Mouse (Mus musculus) MEL (cell line): ENCODE measurements around the gene Polr1e. TPM values are rescaled to one million over a fixed set of nuclear protein-coding genes. Genes with fewer than 3 reads are reported as not detected.

Experiments used
- DNase-seq: peaks from one replicate; pipeline ENCODE4 v3.0.0; 2011; ENCODE audit warnings: low read depth, low spot score
- H3K27ac ChIP-seq: 2 replicates; pipeline ENCODE4 v1.5.1; 2012; ENCODE audit warnings: low read depth, mild to moderate bottlenecking, control low read depth, low read length, moderate library complexity; ENCODE audit not compliant: control insufficient read depth
- H3K27me3 ChIP-seq, 2 experiments: fragments of 150-350 bp in 1 of 2; sonication (generic) in 1 of 2; 2 replicates each; pipeline ENCODE4 v1.6.1; 2012; ENCODE audit warnings: low read length in 2 of 2, mild to moderate bottlenecking in 2 of 2, improper control_type of control experiment in 1 of 2, moderate library complexity in 1 of 2; ENCODE audit not compliant: insufficient read depth in 2 of 2, control insufficient read depth in 1 of 2
- H3K36me3 ChIP-seq, 2 experiments: 2 replicates each; pipeline ENCODE4 v1.6.1; 2012 to 2014; ENCODE audit warnings: low read length in 2 of 2, improper control_type of control experiment in 1 of 2, inconsistent platforms in 1 of 2, mild to moderate bottlenecking in 1 of 2; ENCODE audit not compliant: insufficient read depth in 2 of 2, control insufficient read depth in 1 of 2
- H3K4me1 ChIP-seq, 2 experiments: fragments of 150-350 bp in 1 of 2; sonication (generic) in 1 of 2; 2 replicates each; pipeline ENCODE4 v1.6.1; 2012; ENCODE audit warnings: low read length in 2 of 2, improper control_type of control experiment in 1 of 2, mild to moderate bottlenecking in 1 of 2; ENCODE audit not compliant: insufficient read depth in 2 of 2, control insufficient read depth in 1 of 2
- H3K4me3 ChIP-seq, 2 experiments: fragments of 150-350 bp in 1 of 2; sonication (generic) in 1 of 2; 2 replicates each; pipeline ENCODE4 v1.5.1; 2012; ENCODE audit warnings: low read depth in 2 of 2, low read length in 2 of 2, mild to moderate bottlenecking in 2 of 2, moderate library complexity in 2 of 2, control low read depth in 1 of 2, improper control_type of control experiment in 1 of 2; ENCODE audit not compliant: control insufficient read depth in 1 of 2, insufficient read depth in 1 of 2
- H3K79me2 ChIP-seq: 2 replicates; pipeline ENCODE4 v1.6.1; 2012; ENCODE audit warnings: mild to moderate bottlenecking, low read length, moderate library complexity; ENCODE audit not compliant: control insufficient read depth, poor library complexity, insufficient read depth
- H3K9ac ChIP-seq: 2 replicates; pipeline ENCODE4 v1.6.1; 2012; ENCODE audit warnings: low read depth, mild to moderate bottlenecking, control low read depth, low read length, moderate library complexity; ENCODE audit not compliant: control insufficient read depth, poor library complexity, severe bottlenecking
- H3K9me3 ChIP-seq: fragments of 150-350 bp; sonication (generic); replicated peaks from 2 replicates; pipeline ENCODE4 v1.6.1; 2012; ENCODE audit warnings: mild to moderate bottlenecking, low read length, improper control_type of control experiment, moderate library complexity; ENCODE audit not compliant: insufficient read depth
- BHLHE40 ChIP-seq: IDR thresholded peaks from 2 replicates; pipeline ENCODE4 v1.6.1; 2012; ENCODE audit warnings: low read depth, mild to moderate bottlenecking, inconsistent platforms, low read length, improper control_type of control experiment, borderline replicate concordance
- CTCF ChIP-seq, 3 experiments: IDR thresholded peaks in 2 of 3; conservative IDR thresholded peaks in 1 of 3; 2 replicates each; pipeline ENCODE4 v1.5.1; 2011 to 2012; ENCODE audit warnings: low read length in 3 of 3, low read depth in 2 of 3, mild to moderate bottlenecking in 2 of 3, improper control_type of control experiment in 1 of 3, inconsistent platforms in 1 of 3, mixed read lengths in 1 of 3, moderate library complexity in 1 of 3; ENCODE audit not compliant: control insufficient read depth in 1 of 3, insufficient read depth in 1 of 3, poor library complexity in 1 of 3, severe bottlenecking in 1 of 3
- E2F4 ChIP-seq: IDR thresholded peaks from 2 replicates; pipeline ENCODE4 v1.6.1; 2011; ENCODE audit warnings: low read depth, low read length, improper control_type of control experiment, borderline replicate concordance
- ELF1 ChIP-seq: IDR thresholded peaks from 2 replicates; pipeline ENCODE4 v1.6.1; 2014; ENCODE audit warnings: low read depth, mild to moderate bottlenecking, inconsistent platforms, low read length, improper control_type of control experiment, moderate library complexity
- EP300 ChIP-seq, 2 experiments: IDR thresholded peaks; 2 replicates each; pipeline ENCODE4 v1.6.1; 2011; ENCODE audit warnings: improper control_type of control experiment in 2 of 2, low read length in 2 of 2, low read depth in 1 of 2, mild to moderate bottlenecking in 1 of 2
- GATA1 ChIP-seq: IDR thresholded peaks from 2 replicates; pipeline ENCODE4 v1.6.1; 2011; ENCODE audit warnings: low read depth, low read length, improper control_type of control experiment
- KAT2A ChIP-seq: conservative IDR thresholded peaks from 2 replicates; pipeline ENCODE4 v1.6.1; 2012; ENCODE audit warnings: low read depth, low read length, improper control_type of control experiment, inconsistent platforms
- MAFK ChIP-seq: IDR thresholded peaks from 2 replicates; pipeline ENCODE4 v1.6.1; 2011; ENCODE audit warnings: low read depth, mild to moderate bottlenecking, low read length, improper control_type of control experiment, borderline replicate concordance
- MAZ ChIP-seq: IDR thresholded peaks from 2 replicates; pipeline ENCODE4 v1.6.1; 2012; ENCODE audit warnings: low read depth, mild to moderate bottlenecking, inconsistent platforms, low read length, improper control_type of control experiment
- MEF2A ChIP-seq: IDR thresholded peaks from 2 replicates; pipeline ENCODE4 v1.6.1; 2014; ENCODE audit warnings: low read depth, mild to moderate bottlenecking, inconsistent platforms, low read length, improper control_type of control experiment; ENCODE audit not compliant: poor library complexity, insufficient replicate concordance, severe bottlenecking; ENCODE audit errors: extremely low read depth
- NELFE ChIP-seq: IDR thresholded peaks from 2 replicates; pipeline ENCODE4 v1.6.1; 2011; ENCODE audit warnings: low read depth, low read length, improper control_type of control experiment
- NRF1 ChIP-seq: IDR thresholded peaks from 2 replicates; pipeline ENCODE4 v1.6.1; 2014; ENCODE audit warnings: low read depth, mild to moderate bottlenecking, inconsistent platforms, low read length, improper control_type of control experiment, moderate library complexity; ENCODE audit not compliant: poor library complexity, insufficient read depth, severe bottlenecking
- POLR2A ChIP-seq, 2 experiments: IDR thresholded peaks; 2 replicates each; pipeline ENCODE4 v1.6.1; 2011 to 2012; ENCODE audit warnings: low read length in 2 of 2, mild to moderate bottlenecking in 2 of 2, control low read depth in 1 of 2, improper control_type of control experiment in 1 of 2, low read depth in 1 of 2, moderate library complexity in 1 of 2; ENCODE audit not compliant: control insufficient read depth in 1 of 2, insufficient read depth in 1 of 2, poor library complexity in 1 of 2
- POLR2AphosphoS2 ChIP-seq: IDR thresholded peaks from 2 replicates; pipeline ENCODE4 v1.6.1; 2011; ENCODE audit warnings: low read length, improper control_type of control experiment
- RAD21 ChIP-seq: IDR thresholded peaks from 2 replicates; pipeline ENCODE4 v1.6.1; 2011; ENCODE audit warnings: mild to moderate bottlenecking, low read depth, low read length, improper control_type of control experiment
- SMC3 ChIP-seq: IDR thresholded peaks from 2 replicates; pipeline ENCODE4 v1.6.1; 2011; ENCODE audit warnings: low read depth, low read length, improper control_type of control experiment
- TAL1 ChIP-seq: IDR thresholded peaks from 2 replicates; pipeline ENCODE4 v1.6.1; 2012; ENCODE audit warnings: mild to moderate bottlenecking, inconsistent platforms, low read length, moderate library complexity, mixed read lengths
- TCF12 ChIP-seq: IDR thresholded peaks from 2 replicates; pipeline ENCODE4 v1.6.1; 2014; ENCODE audit warnings: low read depth, mild to moderate bottlenecking, inconsistent platforms, low read length, improper control_type of control experiment, moderate library complexity
- ZMIZ1 ChIP-seq: IDR thresholded peaks from 2 replicates; pipeline ENCODE4 v1.6.1; 2012; ENCODE audit warnings: low read depth, mild to moderate bottlenecking, inconsistent platforms, low read length, improper control_type of control experiment, moderate library complexity
- polyA plus RNA-seq, 2 experiments: library from polyadenylated mRNA; stranded (reverse) in 1 of 2; unstranded in 1 of 2; fragments of >175 nt in 1 of 2; fragments of >200 nt in 1 of 2; gene quantifications; 2 replicates each; pipeline versions ENCODE4 v1.2.1 to v1.2.4; 2012; ENCODE audit warnings: low replicate concordance in 2 of 2, low read depth in 1 of 2; ENCODE audit not compliant: insufficient read length in 2 of 2, insufficient read depth in 1 of 2, missing spikeins in 1 of 2
- total RNA-seq: library from RNA; depleted of rRNA; stranded (reverse); fragments of 300-350 nt; gene quantifications from 2 replicates; pipeline ENCODE4 v1.2.3, GENCODE M21; 2012

The Polr1e gene
- total and polyA plus RNA-seq, 3 experiments = 40.8 to 51.5 TPM; not detected in 1

DNA sequence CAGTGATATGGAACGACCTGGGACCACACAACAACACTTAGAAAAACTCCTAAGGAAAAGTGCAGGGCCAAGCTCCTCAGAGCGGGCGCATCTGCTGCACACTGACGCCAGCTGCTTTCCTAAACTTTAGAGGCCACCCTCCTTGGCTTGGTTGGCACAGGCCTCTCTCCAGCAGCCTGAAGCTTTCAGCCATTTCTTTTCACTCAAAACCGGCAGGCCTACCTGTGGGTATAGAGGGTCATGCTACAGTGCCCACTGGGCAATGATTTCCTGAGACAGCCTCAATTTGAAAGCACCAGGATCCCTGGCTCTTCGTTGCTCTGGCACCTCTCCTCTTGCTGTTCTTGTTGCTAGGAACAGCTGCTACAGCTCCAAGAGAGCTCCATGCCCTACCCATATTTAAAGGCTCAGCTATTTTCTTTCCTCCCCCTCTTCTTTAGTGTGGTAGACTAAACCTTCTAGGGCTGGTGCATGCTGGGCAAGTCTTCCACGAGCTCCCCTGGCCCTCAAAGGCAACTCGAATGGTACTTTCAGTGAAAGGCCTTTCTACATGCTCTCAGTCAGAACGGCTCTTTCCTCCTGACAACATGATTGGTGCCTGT, 29.0 kb downstream of the Polr1e start:
- no peak overlapping the region for H3K27ac ChIP-seq
- TF ChIP-seq MAZ (no peak), MEF2A (no peak), EP300 (IDR thresholded peaks at IDR 0.05; ENCODE audit: low read depth in 1 of 2, low read length in 2 of 2) (no peak)
- no peak overlapping the region for H3K4me3 ChIP-seq
- no peaks in the 10 kb centered on the region for H3K79me2 ChIP-seq
- no peaks in the 10 kb centered on the region for H3K36me3 ChIP-seq
- H3K9me3 ChIP-seq = no peaks in the 10 kb centered on the region
- no peak overlapping the region for H3K9ac ChIP-seq
- H3K4me1 ChIP-seq = no peaks in the 10 kb centered on the region
- no peak for DNase-seq
- no peaks in the 10 kb centered on the region for H3K27me3 ChIP-seq

DNA sequence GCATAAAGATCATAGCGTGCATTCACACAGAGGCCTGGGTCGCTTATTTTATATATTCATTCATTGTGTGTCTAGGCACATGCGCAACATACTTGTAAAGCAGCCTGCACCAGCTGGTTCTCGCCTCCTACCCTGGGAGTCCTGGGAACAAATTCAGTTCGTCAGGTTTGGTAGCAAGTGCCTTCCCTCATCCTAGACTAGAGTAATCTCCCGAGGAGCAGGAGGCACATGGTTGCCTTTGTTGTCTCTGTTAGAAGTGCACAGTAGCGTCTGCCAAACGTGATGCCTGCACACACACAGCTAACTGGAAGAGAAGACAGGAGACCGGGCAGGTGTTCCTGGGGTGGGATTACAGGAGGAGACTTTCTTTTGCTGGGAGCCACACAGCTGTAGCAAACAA, 29.6 kb downstream of the Polr1e start:
- H3K9me3 ChIP-seq = no peaks in the 10 kb centered on the region
- H3K27ac ChIP-seq = no peak overlapping the region
- no peaks in the 10 kb centered on the region for H3K79me2 ChIP-seq
- no peak overlapping the region for H3K4me3 ChIP-seq
- TF ChIP-seq POLR2A (IDR thresholded peaks at IDR 0.05; ENCODE audit: control insufficient read depth in 1 of 2, insufficient read depth in 1 of 2, low read depth in 1 of 2, low read length in 2 of 2, poor library complexity in 1 of 2) = no peak
- no peak for TF ChIP-seq NRF1
- TF ChIP-seq TAL1 = no peak
- TF ChIP-seq POLR2AphosphoS2 = no peak
- TF ChIP-seq GATA1 = no peak
- TF ChIP-seq MEF2A = no peak
- no peak for TF ChIP-seq BHLHE40
- no peaks in the 10 kb centered on the region for H3K27me3 ChIP-seq
- H3K36me3 ChIP-seq = no peaks in the 10 kb centered on the region
- no peak overlapping the region for H3K9ac ChIP-seq
- no peaks in the 10 kb centered on the region; a peak in 1 of 4 replicates for H3K4me1 ChIP-seq
- DNase-seq = no peak

DNA sequence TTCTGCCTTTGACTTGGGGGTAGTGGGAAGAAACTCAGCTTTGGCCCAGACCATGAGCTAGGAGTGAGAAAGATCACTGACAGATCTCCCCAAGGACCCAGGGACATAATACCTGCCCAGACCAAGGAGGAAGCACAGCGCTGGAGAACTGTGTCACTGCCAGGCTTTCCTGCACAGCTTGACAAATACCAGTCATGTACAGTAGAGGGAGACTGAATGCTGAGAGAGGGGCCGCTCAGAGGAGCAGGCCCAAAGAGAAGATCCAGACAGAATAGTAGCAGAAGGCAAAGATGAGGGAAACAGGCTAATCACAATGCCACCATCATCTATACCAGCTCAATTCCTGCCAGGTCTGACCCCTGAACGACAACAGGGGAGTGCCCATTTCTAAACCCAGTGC, 36.5 kb downstream of the Polr1e start:
- DNase-seq = no peak
- H3K27ac ChIP-seq = no peak overlapping the region
- H3K9ac ChIP-seq = no peak overlapping the region
- no peaks in the 10 kb centered on the region; a peak in 1 of 4 replicates for H3K4me1 ChIP-seq
- H3K4me3 ChIP-seq = no peak overlapping the region
- no peaks in the 10 kb centered on the region for H3K27me3 ChIP-seq
- H3K9me3 ChIP-seq = no peaks in the 10 kb centered on the region
- TF ChIP-seq E2F4 = no peak
- no peak for TF ChIP-seq KAT2A
- no peak for TF ChIP-seq ZMIZ1
- no peak for TF ChIP-seq MAFK
- TF ChIP-seq TAL1 = no peak
- peak; percentile 32 for TF ChIP-seq RAD21
- no peak for TF ChIP-seq NELFE
- no peak for TF ChIP-seq TCF12
- peak; percentile 33; the same call in 1 of the 2 replicates for TF ChIP-seq SMC3
- TF ChIP-seq ELF1 = no peak
- peak in 2 of 3 experiments; percentile 5 to 40; a peak in 2 of 6 replicates for TF ChIP-seq CTCF (IDR thresholded peaks at IDR 0.05 in 2 of 3, conservative IDR thresholded peaks at IDR 0.05 in 1 of 3; ENCODE audit: control insufficient read depth in 1 of 3, insufficient read depth in 1 of 3, low read depth in 2 of 3, low read length in 3 of 3, poor library complexity in 1 of 3, severe bottlenecking in 1 of 3)
- no peaks in the 10 kb centered on the region for H3K36me3 ChIP-seq
- no peaks in the 10 kb centered on the region for H3K79me2 ChIP-seq
